In the genomic region with DNA sequence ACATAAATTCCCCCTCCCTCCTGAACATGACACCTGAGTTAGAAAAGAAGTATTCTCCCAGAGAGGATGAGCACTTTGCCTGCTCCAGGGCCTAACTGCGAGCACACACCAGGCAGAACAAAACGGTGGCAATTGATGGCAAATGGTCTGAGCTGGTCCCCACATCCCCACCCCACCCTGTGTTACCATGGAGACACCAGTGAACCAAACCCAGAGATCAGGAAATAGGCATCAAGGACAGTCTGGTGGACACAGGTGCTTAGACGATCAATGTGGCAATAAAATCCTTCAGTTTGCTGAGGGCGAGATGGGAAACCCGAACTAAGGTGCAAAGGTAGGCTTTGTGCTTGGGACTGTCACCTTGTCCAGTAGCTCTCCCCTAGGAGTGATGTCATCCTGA, we compare ENCODE assay signal across 15 mouse cellular contexts.
"Had no signal": no experiment of that assay in that cellular context is flagged by ENCODE, and none has a peak within 500 bp of the region (broad histone marks: within the 10 kb centered on the region; RNA-seq: fewer than 3 reads in every experiment).

No protein-coding gene starts in this region.

- H3K4me1 ChIP-seq: stomach, embryonic 15.5 days had no signal

- H3K27me3 ChIP-seq: neural tube, embryonic 15.5 days; stomach, embryonic 15.5 days had no signal

- H3K36me3 ChIP-seq: neural tube, embryonic 15.5 days; stomach, embryonic 15.5 days had no signal

- H3K9ac ChIP-seq: neural tube, embryonic 15.5 days; stomach, embryonic 15.5 days had no signal

- H3K4me2 ChIP-seq: neural tube, embryonic 15.5 days; stomach, embryonic 15.5 days had no signal

- H3K4me3 ChIP-seq: neural tube, embryonic 15.5 days; stomach, embryonic 15.5 days had no signal

- H3K9me3 ChIP-seq: neural tube, embryonic 15.5 days; stomach, embryonic 15.5 days had no signal

- DNase-seq: retina, postnatal 1 day; right cerebral cortex, adult 18-20 months; right cerebral cortex, postnatal 14 days; right cerebral cortex, postnatal 25 days; right cerebral cortex, postnatal 4 days; spleen, adult 18-20 months; thymus, adult 18-20 months; thymus, adult 2 months; thymus, postnatal 14 days; thymus, postnatal 25 days; thymus, postnatal 36 days; thymus, postnatal 4 days had no signal

- H3K27ac ChIP-seq: neural tube, embryonic 15.5 days; stomach, embryonic 15.5 days; stomach, postnatal 0 days had no signal
